Mouse (Mus musculus) E14TG2a.4 (cell line): ENCODE data around the gene Clec11a.
A peak's percentile ranks its signal among the peaks of the same experiment; 100 is the strongest.

ENCODE experiments used
- H3K27me3 ChIP-seq: 2 replicates; pipeline ENCODE4 v1.6.1; 2014; ENCODE audit warnings: low read length, control low read depth; ENCODE audit not compliant: insufficient read depth
- H3K36me3 ChIP-seq: 2 replicates; pipeline ENCODE4 v1.6.1; 2014; ENCODE audit warnings: low read length, control low read depth; ENCODE audit not compliant: insufficient read depth
- H3K4me1 ChIP-seq: replicated peaks from 2 replicates; pipeline ENCODE4 v1.6.1; 2014; ENCODE audit warnings: low read depth, low read length, control low read depth
- H3K4me3 ChIP-seq: replicated peaks from 2 replicates; pipeline ENCODE4 v1.5.1; 2014; ENCODE audit warnings: mild to moderate bottlenecking, low read length
- H3K9me3 ChIP-seq: 2 replicates; pipeline ENCODE4 v1.6.1; 2014; ENCODE audit warnings: low read length, control low read depth
- CTCF ChIP-seq: conservative IDR thresholded peaks from 2 replicates; pipeline ENCODE4 v1.5.1; 2014; ENCODE audit warnings: low read length
- NANOG ChIP-seq: IDR thresholded peaks from 2 replicates; pipeline ENCODE4 v1.6.1; 2014; ENCODE audit warnings: borderline replicate concordance, low read length, mixed read lengths
- POU5F1 ChIP-seq: IDR thresholded peaks from 2 replicates; pipeline ENCODE4 v1.6.1; 2014; ENCODE audit warnings: low read length, borderline replicate concordance

Gene Clec11a

GRCm38 (mm10) chr7:44262791-44263643, 43.7 kb downstream of the Clec11a start:
- peaks cover 35% of the 10 kb centered on the region for H3K4me1 ChIP-seq
- H3K4me3 ChIP-seq, result peak overlapping the region; percentile 69
- H3K9me3 ChIP-seq, result no peaks in the 10 kb centered on the region
- peak; percentile 96 for TF ChIP-seq CTCF
- TF ChIP-seq NANOG, result no peak
- TF ChIP-seq POU5F1, result no peak
- peaks cover 23% of the 10 kb centered on the region for H3K27me3 ChIP-seq
- H3K36me3 ChIP-seq, result no peaks in the 10 kb centered on the region

DNA sequence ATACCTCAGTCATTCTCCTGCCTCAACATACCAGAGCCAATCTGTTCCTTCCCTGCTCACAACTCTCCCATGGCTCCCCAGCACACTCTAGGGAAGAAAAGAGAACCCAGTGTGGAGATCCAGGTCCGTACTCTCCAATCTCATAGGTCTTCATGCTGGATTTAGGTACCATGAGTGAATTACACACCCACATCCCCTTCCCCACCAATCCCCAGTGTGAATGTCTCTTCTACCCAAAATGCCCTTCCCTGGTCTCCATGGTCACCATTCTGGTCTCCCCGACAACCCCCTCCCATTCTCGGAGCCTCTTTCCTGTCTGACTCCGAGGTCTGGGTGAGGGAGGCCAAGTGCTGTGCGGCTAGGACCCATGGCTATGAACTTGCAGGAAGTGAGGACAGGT, 45.6 kb downstream of the Clec11a start, which contains the start of gene Gm15517:
Gene Gm15517, plus strand, starts transcription at position 301 of the 400 bp plus-strand sequence.
- Histone ChIP-seq H3K9me3 (no peaks in the 10 kb centered on the region), H3K4me1 (peaks cover 31% of the 10 kb centered on the region), H3K36me3 (no peaks in the 10 kb centered on the region), H3K4me3 (no peak within 1 kb of the TSS; the same call in 1 of the 2 replicates), H3K27me3 (peaks cover 14% of the 10 kb centered on the region)
- no peak for TF ChIP-seq CTCF
- TF ChIP-seq NANOG, result no peak

GRCm38 (mm10) chr7:44260410-44260809, 46.3 kb downstream of the Clec11a start:
- TF ChIP-seq NANOG, result no peak
- no peak for TF ChIP-seq POU5F1
- Histone ChIP-seq H3K27me3 (peaks cover 14% of the 10 kb centered on the region), H3K4me1 (peaks cover 38% of the 10 kb centered on the region), H3K36me3 (no peaks in the 10 kb centered on the region), H3K9me3 (no peaks in the 10 kb centered on the region), H3K4me3 (no peak overlapping the region)

GRCm38 (mm10) chr7:44257278-44257677, 49.4 kb downstream of the Clec11a start, which contains the start of gene Acp4:
Acp4 (minus strand) TSS chr7:44257378.
- no peak within 1 kb of the TSS for H3K4me3 ChIP-seq
- H3K9me3 ChIP-seq, result no peaks in the 10 kb centered on the region
- peaks cover 18% of the 10 kb centered on the region for H3K36me3 ChIP-seq
- TF ChIP-seq CTCF (no peak), POU5F1 (no peak), NANOG (no peak)
- H3K27me3 ChIP-seq, result peaks cover 10% of the 10 kb centered on the region; the same call in 1 of the 2 replicates
- peaks cover 48% of the 10 kb centered on the region for H3K4me1 ChIP-seq

- TF ChIP-seq NANOG (no peak), POU5F1 (no peak), CTCF (no peak)
- Histone ChIP-seq H3K9me3 (no peaks in the 10 kb centered on the region), H3K4me1 (peaks cover 47% of the 10 kb centered on the region), H3K27me3 (0 out of 2 replicates have a peak, but pooled peaks cover 3% of the 10 kb centered on the region), H3K4me3 (no peak overlapping the region), H3K36me3 (peaks cover 40% of the 10 kb centered on the region)
Measured at GRCm38 (mm10) chr7:44254930-44255329, 51.8 kb downstream of the Clec11a start.

- Histone ChIP-seq H3K36me3 (peaks cover 58% of the 10 kb centered on the region), H3K9me3 (no peaks in the 10 kb centered on the region), H3K4me1 (peaks cover 66% of the 10 kb centered on the region), H3K27me3 (no peaks in the 10 kb centered on the region), H3K4me3 (no peak overlapping the region)
- TF ChIP-seq POU5F1, result no peak
- TF ChIP-seq NANOG, result no peak
- TF ChIP-seq CTCF, result no peak
Measured at GRCm38 (mm10) chr7:44253023-44253616, 53.6 kb downstream of the Clec11a start.
